Mouse (Mus musculus) spleen, adult 12 weeks (tissue): ENCODE results near the gene Gm13941.

Experiments used
- DNase-seq: peaks from one replicate; pipeline ENCODE4 v3.0.0; 2022; ENCODE audit warnings: low spot score

The Gm13941 gene

DNA sequence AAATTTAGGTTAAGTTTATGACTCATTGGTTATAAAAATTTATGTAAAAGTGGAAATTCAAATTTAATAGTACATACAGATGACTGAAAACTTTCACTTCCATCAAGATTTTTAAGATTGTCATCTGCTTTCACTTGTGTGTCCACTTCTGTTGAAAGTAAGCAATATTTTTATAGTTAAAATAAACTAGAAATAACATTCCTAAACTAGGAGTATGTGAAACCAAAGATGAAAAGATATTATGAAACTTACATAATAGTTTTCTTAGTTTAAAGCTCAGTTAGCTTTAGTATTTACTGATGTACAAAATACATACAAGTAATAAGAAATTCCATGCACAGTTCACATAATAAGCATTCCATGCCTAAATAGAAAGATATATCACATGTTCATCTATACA is at the start of gene Gm13941:
Gm13941 (minus strand) TSS at position 101 of the 400 bp plus-strand sequence.
- no peak for DNase-seq

DNA sequence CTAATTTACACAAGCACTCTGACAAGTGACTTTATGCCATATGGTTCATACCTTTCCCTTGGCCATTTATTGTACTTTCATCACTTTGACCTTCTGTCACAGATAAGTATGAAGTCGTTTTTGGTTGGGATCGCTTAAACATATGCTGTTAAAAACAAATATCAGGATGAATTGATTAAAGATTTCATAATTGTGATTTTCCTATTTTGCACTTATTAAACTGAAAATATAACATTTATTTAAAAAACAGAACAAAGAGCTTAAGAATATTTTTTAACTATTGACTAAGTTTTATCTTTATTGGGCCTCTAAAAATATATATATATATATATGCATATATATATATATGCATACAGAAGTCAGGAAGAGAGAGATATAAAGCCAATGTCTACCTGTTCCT is 47.1 kb upstream of the Gm13941 start, which contains the start of gene Gm15130:
Gm15130 (minus strand) TSS at position 101 of the 400 bp plus-strand sequence.
- DNase-seq, result no peak

DNA sequence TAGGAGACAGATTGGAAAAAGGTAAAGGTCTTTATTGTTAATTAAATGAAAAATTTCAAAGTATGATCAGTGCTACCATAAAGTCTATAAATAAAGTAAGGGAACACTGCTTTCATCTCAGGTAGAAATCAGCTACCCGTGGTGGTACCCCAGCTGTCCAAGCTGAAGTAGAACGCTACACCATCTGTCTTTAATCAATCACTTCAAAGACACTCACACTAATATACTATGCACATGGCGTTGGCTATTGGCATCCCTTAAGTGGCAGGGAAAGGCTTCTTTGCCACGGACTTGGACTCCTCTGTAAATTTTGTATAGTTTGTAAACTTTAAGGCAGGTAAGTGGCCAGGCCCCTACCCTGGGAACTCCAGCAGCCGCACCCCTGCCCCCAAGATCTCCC is 30.0 kb upstream of the Gm13941 start:
- no peak for DNase-seq

DNA sequence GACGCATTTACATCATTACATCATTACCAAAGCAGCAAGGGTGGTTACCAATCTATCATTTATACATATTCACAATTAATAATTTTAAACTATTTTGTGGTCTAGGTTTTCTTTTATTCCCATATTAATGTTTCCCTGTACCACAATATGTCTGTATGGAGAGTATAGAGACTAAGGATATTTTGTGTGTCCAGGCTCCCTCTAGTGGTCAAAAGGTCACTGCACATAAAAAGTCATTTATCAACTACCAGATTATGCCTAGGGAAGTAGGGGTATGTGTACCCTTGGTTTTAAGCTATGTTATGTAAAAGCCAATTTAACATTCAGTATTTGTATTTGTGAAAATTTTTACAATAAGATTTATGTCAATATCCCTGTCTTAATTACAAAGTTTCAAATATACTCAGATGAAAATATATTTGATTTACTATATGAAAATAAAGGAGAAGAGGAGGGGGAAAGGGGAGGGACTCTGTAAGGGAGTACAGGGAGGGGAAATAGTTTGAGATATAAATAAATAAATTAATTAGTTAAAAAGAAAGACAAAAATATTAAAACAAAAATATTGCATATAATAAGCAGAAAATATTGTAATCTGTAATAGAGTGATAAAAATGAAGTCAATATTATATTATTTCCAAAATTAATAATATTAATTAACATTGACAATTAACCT is 47.1 kb downstream of the Gm13941 start:
- no peak for DNase-seq
